Mouse (Mus musculus) megakaryocyte, embryonic 14.5 days (primary cell): ENCODE data around the gene Apopt1.

Experiments
- FLI1 ChIP-seq: IDR thresholded peaks from 2 replicates; pipeline ENCODE4 v1.6.1; 2012; ENCODE audit warnings: low read length, inconsistent platforms, mixed read lengths
- GATA1 ChIP-seq: IDR thresholded peaks from 3 replicates; pipeline ENCODE4 v1.6.1; 2012; ENCODE audit warnings: mixed read lengths, low read length, inconsistent platforms, borderline replicate concordance

- TF ChIP-seq GATA1: no peak
- no peak for TF ChIP-seq FLI1
Measured at GRCm38 (mm10) chr12:111669961-111670360, 43.1 kb upstream of the Apopt1 start.
